Mouse (Mus musculus): ENCODE data around the gene Plaur.

Plaur gene

DNA sequence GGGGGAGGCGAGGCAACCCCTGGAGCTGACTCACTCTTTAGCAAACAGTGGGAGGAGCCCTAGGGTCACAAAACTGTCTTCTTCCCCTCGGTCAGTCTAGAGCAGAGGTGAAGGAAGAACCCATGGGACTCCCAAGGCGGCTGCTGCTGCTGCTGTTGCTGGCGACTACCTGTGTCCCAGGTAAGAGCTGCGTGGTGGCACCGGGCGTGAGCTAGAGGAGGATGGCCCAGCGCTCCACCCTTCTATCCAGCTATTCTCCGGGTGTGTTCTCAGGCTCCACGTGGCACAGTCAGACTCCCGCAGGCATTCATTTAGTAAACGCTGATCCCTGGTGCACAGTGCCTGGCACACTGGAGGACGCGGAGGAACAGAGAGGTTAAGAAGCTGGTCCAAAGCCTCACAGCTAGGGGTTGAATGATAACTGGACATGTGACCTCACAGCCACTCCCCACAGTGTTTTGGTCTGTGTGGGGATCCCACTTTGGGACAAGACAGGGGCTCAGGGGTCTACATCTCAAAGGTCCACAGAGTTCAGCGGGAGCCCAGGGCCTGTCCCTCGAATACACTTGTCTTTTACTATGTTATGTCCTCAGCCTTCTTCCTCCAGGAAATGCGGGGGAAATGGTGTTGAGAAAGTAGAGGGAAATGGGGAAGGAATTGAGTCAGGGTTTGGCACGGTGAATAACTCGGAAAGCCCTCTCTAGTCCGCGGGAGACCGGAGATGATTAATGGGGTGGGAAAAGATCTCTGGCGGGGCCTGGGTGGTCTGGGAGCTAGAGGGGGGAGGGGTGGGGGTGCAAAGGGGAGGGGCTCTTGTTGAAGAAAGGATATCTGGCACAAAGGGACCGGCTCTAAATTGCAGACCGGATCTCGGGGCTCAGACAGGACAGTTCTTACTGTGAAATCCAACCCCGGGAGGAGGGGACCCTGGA, at the start of gene Plaur:
TSS of gene Plaur (plus strand) at position 97 of the 932 bp plus-strand sequence.
- DNase-seq: peak; percentile 69 to 76

DNA sequence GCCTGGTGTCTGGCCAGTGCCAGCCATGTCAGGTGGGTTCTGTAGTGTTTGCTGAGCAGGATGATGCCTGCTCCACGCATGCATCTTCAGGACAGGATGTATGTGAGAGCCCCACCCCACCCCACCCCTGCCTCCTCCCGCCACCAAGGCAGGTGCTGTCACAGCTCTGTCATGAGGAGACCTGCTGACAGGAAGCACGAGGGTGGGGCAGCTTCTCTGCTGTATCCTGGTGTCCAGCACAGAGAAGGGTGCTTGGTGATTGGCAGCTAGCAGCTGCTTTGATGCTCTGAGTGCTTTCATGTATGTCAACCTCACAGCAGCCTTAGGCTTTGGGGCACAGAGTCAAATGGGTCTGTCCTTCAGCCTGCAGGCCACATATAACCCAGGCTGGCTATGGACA, 48.7 kb upstream of the Plaur start:
- DNase-seq: no peak

DNA sequence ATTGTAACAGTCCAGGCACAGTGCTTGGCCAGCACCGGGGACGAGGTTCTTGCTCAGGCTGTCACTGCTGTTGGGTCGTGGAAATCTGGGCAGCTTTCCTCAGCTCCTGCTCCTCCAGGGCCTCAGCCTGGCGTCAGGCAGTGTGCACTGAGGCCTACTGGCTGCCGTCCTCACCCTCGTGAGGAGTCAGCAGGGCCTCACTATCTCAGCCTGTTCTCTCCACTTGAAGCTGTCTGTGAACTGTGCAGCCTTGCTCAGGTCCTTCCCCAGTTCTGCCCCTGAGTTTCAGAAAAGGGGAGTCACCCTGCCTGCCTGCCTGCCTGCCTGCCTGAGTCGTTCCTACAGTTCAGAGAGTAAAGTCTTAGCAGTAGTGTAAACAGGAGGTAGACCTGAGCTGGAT, 47.0 kb upstream of the Plaur start:
- no peak for DNase-seq

DNA sequence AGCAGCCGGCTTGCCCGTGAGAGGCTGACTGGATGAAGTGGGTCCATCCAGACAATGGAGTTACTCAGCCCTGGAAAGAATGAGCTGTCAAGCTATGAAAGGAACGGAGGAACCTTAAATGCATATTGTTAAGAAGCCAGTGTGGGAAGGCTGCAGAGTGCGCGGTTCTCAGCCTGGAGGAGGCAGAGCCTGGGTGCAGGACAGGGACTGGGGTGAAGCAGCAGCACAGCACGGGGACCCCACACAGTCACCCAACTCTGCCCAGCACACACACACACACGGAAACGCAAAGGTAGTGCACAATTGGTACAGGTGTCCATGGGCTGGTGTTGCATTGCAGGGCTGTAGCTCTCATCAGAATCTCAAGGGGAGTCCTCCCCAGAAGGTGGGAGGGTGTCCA, 42.7 kb upstream of the Plaur start:
- no peak for DNase-seq

DNA sequence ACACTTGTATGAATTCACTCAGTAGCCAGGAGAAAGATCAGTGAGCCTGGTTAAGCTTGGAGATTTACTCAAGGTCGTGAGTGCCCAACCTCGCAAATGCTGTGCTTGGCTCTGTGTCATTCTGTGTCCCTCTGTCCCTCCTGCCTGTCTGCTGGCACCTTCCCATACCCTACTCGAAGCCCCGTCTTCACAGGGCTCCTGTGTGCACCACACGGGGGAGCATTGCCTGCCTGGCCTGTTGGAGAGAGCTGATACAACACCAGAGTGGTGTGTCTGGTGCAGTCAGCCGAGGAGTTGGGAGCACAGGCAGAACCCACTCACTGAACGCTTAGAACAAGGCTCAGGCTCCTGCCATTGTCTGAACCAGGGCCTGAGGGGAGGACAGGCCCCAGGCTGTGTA, 40.6 kb upstream of the Plaur start:
- DNase-seq: no peak

DNA sequence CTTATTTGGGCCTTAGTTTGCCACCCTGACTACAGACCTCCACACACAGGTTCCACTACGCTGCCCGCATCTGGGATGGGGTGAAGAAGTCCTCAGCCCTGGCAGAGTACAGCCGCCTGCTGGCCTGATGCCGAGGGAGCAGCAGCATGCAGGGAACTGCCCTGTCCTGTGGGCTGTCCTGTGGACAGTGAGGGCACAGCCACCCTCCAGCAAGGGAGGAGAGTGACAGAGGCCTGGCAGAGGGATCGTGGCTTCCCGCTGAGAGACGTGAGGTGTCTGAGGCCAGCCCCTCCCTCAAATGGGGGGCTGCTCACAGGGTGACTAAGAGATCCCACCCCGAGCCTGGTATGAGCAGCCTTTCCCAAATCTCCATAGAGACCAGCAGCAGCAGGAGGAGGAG, 40.0 kb upstream of the Plaur start:
- no peak for DNase-seq

DNA sequence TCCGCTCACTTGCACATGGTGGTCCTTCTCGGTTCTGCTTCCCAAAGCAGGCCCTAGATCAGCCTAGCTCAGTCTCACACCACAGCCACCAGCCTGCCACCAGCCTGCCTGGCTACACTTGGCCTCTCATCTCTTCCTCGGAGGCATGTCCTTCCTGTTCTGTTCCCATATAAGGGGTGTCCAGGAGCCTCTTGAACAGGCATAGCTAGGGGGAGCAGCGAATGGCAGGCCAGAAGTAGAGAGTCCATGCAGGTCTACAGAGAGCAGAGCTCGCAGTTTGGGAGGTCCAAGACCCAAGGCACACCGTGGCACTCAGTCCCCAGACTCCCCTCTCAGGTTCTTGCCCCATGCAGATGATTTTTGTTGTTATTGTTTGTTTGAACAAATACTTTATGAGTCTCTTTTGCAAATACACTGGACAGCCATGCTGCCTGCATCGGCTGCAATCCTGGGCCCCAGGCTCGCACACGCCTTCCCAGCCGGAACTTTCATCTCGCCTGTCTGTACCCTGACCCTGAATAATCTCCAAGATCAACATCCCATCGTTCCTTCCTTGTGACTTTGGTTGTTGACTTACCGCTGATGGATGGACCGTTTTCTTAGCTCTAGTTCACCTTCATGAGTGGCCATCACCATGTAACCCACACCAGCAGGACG, 39.0 kb upstream of the Plaur start:
- no peak for DNase-seq

DNA sequence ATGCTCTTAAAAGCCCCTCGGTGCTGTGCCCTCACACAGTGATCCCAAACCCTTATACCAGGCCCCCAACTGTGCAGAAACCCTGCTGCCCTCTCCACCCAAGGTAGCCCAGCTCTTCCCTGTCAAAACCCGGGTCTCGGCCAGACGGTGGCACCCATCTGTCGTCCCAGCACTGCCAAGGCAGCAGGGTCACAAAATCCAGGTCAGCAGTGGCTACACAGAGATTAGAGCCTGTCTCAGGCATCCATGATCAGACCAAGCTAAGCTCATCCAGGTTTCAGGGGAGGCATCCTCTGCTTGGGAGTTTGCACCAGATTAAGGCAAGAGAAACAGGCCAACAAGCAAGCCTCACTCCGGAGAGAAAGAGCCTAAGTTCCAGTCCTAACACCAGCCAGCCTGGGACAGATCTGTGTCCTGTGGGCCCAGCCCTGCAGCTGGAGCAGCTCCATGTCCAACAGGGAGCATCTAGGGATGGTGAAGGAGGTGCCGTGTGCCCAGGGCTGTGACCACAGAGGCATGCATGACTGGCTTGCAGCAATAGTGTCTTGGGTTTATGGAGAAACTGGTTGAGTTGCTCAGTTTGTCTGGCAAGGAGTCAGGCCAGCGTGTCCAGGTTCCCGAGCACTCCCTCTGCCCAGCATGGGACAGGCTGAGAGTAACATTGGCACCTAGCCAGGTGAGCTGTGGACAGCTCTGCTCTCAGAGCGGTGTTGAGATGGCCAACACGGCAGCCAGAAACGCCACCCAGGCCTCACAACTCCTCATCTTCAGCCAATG, 38.1 kb upstream of the Plaur start:
- DNase-seq: peak in 1 of 2 experiments; percentile 18

DNA sequence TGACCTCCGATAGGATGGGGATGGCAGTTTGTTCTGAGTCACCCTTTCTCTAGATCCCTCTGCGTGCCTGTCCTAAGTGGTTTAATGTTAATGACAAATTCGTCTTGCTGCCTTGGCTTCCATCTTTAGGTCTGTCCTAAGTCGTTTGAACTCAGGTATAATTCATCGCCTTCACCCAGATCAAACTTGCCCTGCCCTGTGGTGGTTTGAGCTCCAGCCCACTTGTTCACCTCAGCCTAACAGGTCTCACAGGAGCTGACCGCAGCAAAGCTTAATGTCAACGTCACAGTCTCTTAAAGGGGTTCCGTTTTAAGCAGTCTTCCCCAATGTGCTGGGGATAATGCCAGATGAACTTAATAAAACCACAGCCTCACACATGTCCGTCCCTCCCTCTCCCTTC, 36.4 kb upstream of the Plaur start:
- no peak for DNase-seq

DNA sequence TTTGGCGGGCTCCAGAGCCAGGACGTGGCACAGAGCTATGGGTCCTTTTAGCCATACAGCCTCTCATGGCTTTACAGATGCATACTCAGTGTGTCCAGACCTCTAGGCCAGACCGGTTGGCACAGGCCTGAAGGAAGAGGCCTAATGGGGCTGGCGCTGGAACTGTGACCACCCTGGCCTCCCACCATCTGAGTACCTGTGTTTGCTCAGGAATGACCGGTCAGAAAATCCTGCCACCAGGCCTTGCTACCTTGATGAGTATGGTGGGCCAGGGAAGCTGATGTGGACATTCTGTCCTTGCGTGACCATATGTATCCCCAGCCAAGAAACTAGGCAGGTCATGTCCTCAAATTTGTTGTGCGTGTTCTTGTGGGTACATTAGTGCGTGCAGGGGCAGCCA, 35.1 kb upstream of the Plaur start:
- DNase-seq: no peak

DNA sequence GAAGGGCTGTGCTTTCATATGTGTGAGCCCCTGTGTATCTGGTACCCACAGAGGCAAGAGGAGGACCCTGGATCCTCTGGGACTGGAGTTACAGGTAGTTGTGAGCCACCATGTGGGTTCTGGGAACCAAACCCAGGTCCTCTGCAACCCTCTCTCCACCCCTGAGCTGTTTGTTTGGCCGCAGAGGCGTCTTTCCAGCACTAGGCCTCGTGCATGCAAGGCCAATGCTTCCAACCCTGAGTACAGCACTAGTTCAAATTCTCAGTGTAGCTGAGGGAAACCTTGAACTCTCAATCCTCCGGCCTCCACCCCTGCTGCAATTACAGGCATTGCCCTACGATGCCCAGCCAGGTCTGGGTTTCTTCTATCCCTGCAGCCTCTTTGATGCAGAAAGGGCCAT, 33.6 kb upstream of the Plaur start:
- no peak for DNase-seq

DNA sequence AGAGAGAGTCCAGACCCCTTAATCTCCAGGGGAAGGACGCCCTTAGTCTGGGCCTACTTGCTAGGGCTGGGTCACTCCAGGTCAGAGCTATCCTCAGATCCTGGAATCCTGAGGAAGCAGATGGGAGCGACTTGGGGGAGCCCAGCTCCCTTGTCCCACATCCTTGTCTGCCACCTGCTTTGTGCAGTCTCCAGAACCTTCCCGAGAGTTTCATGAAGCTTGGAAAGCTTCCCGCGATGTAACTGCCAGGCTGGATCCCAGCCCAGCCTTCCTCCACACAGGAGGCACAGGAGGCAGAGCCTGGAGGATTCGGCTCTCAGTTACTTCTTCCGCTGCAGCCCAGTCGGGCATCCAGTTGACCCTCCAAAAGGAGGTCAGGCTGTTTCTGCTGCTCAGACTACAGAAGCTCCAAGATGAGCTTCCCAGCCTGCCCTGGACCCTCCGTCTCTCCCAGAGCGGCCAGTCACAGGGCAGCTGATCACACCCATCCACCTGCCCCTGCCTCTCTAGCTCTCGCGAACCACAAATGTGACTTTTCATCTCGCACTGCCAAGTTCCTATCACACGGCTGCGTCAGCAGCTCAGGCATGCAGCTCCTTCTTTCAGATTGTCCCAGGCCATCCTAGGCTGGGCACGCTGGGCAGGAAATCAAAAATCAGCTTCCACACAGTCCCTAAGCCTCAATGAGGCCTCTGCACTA, 32.7 kb upstream of the Plaur start:
- DNase-seq: no peak

DNA sequence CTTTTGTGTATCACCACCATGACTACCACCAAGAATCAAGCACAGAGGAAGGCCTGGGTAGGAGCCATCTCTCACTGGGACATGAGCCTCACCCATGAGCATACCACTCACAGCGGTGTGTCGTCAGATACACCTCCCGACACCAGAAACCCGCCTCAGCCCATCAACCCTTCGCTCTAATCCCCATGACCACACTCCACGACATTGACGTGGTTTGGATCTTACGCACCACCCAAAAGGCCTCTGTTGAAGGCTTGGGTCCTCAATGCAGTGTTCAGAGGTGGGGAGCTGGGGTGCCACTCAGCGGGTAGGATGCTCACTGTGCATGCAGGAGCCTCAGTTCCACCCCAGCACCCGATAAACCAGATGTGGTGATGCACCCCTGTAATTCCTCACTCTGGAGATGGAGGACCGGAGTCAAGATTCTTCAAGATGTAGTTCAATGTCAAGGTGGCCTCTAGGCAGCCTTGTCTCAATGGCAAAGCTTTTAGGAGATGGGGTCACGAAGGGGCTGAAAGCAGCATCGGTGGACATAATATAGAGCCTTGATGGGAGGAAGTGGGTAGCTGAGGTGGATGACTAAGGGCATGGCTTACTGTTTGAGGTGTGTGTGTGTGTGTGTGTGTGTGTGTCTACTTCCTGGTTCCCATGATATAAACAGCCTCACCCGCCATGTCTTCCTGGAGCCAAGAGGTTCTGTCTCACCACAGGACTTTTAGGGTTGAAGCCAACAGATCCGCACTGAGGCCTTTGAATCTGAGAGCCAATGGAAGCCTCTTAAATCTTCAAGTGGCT, 31.5 kb upstream of the Plaur start:
- DNase-seq: no peak

DNA sequence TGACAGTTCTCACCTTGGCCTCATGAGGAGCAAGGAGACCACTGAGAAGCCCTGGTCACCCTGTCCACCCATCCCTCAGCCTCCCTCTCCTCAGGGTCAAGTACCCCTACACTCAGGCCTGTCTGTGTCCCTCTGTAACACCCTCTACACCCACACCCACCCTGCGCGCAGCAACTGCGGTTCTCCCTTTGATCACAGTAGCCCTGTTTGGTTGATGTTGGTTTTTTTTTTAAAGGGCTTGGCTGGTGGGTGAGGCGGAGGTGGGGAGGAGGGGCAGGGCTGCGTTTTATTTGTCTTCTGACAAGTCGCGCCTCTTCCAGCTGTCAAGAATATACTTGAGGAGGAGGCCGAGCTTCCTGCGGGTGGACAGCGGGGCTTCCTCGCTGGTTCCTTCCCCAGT, 30.6 kb upstream of the Plaur start:
- DNase-seq: no peak

DNA sequence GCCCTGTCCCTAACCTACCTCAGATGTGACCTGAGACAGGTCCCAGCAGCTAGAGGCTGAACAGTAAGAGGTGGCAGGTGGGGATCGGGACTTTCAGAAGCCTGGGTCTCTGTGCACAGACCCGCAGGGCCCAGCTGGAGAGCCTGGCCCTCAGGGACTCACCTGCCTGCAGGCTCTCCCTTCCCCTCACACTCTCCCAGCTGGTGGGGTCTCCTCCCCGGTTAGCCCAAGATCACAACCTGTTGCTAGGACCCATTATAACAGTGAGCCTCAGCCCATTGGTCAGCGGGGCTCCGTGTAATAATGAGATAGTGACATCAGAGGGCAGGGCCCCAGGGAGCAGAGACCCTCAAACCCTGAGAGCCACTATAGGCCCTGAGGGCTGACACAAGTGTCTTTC, 27.0 kb upstream of the Plaur start:
- no peak for DNase-seq

DNA sequence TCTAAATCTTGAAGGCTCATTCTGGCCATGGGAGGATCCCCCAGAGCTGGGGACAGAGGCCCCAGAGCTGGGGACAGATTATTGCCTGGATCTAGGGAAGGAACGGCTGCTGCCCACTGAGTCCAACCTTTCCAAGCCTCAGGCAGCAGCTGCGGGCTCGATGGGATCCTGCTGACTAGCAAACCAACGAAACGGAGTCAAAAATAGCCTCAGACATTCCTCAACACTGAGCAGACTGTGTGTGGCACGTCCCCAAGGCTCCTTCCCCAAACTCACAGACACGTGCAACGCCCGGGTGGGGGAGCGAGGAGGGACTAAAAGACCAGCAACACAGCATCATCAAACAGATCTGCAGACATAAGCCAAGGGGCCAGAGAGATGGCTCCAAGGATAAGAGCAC, 24.3 kb upstream of the Plaur start:
- no peak for DNase-seq

DNA sequence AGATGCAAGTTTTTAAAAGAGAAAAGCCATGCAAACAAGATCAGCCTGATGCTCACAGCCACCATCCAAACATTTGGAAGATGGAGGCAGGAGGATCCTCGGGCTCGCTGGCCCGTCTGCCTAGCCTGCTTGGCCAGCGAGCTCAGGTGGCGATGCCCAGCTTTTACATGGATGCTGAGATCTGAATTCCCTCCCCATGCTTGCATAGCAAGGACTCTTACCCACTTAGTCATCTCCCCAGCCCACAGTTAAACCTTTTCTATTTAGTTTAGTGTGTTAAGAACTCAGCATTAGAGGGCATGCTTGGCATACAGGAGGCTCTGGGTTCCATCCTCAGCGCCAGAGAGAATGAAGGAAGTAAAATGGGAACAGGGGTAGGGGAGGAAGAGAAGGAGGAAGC, 23.1 kb upstream of the Plaur start:
- DNase-seq: no peak

DNA sequence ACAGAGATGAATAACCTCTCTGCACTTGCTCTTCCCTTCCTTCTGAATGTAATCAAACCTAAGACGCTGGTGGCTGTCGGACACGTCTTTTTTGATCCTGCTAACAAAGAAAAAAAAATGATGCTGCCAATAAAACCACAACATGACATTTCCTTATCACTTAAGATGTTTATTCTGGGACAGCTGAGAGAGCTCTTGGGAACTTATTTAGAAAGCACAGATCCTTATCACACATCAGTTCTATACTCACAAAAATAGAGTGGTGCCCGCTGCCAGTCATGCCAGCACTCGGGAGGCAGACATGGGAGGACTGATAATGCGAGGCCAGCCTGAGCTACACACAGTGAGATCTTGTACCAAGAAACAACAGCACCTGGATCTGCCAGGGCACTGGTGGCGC, 22.4 kb upstream of the Plaur start:
- no peak for DNase-seq

DNA sequence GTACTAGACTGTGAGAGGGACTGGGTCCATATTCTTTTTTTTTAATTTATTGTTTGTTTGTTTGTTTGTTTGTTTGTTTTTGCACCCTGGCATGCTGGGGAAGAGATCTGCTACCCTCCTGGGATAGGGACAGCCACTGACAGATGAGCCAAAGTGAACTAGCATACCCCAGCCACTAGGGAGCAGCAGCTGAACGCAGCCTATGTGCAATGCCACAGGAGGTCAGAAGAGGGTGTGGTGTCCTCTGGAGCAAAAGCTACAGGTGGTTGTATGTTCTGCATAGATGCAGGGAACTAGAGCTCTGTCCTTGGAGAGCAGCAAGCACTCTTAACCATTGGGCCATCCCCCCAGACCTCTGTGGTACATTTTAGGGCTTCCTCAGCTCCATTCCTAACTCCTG, 20.5 kb upstream of the Plaur start:
- DNase-seq: peak; percentile 78 to 80

DNA sequence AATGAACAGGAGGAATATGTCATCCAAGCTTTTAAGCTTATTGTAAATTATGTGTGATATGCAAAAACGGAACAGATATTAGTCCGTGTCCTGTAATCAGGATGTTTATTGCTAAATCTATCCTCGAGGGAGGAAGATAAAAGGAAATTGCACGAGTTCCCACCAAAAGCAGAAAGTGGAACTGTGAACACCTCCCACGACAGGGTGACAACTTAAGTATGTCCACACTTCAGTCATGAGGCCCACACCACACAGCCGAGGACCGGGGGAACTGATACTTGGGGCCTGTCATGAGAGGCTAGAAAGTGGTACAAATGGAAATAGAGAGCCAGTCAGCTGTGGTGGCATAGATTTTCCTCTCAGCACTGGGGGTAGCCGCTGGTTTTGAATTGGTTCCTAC, 20.0 kb upstream of the Plaur start:
- DNase-seq: peak; percentile 51 to 53

DNA sequence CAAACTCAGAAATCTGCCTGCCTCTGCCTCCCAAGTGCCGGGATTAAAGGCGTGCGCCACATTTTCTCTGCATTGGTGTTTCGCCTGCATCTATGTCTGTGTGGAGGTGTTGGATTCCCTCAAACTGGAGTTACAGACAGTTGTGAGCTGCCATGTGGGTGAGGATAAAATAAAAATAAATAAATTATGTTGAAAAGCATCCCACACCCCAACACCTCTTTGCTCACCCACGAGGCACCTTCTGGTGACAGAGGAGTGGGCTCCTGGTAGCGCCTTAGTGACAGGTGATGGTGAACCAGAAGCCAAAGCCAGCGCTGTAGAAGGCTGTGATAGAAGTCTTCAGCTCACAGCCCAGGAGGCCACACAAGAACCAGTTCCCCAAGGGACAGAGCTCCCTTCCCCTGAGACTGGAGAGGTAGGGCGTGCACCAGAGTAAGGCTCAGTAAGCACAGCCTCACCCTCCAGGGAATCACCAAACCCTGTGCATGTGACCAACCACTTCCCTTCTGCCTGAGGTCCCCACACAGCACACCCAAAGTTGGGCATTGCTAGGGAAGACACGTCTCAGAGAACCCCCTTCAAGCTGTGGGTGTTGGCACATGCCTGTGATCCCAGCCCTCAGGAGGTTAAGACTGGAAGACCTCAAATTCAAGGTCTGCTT, 16.9 kb upstream of the Plaur start:
- peak; percentile 56 to 65 for DNase-seq

Measured in lung, adult 18-20 months (tissue).